Mouse (Mus musculus): ENCODE results near the gene Tgif1.

- TF ChIP-seq CTCF (conservative IDR thresholded peaks at IDR 0.05; ENCODE audit: low read length) (no peak), NANOG (IDR thresholded peaks at IDR 0.05; ENCODE audit: borderline replicate concordance, low read length) (no peak), POU5F1 (IDR thresholded peaks at IDR 0.05; ENCODE audit: borderline replicate concordance, low read length) (no peak)
Observed at GRCm38 (mm10) chr17:70878237-70878636, 24.9 kb upstream of the Tgif1 start.
